17 mouse cellular contexts compared by ENCODE assay signal in the genomic region with DNA sequence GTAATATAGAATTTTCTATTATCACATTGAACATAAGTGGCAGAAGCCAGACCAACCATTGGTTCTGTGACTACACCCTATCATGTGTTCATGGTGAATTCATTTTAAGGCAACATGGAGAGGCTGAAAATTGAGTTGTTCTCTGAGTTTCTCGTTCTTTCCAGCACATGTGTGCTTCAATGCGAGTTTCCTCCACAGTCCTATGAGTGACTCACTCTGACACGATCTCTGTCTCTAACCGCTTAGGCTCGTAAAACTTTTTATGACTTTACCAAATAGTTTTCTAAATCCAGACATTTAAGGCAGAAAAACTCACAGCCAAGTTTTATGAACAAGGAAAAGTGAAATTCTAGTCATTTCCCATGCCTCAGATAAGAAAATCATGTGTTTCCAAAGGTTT.
"Had no signal": no experiment of that assay in that cellular context is flagged by ENCODE, and none has a peak within 500 bp of the region (broad histone marks: within the 10 kb centered on the region; RNA-seq: fewer than 3 reads in every experiment).

No protein-coding gene starts in this region.

- ATAC-seq: liver, postnatal 0 days; lung, postnatal 0 days; midbrain, embryonic 15.5 days had no signal

- DNase-seq: kidney, adult 18-20 months; kidney, adult 9 months; kidney, postnatal 25 days; layer of hippocampus, postnatal 36 days; liver, postnatal 0 days; lung, embryonic 14.5 days; thymus, adult 18-20 months; thymus, postnatal 36 days had no signal

- H3K27ac ChIP-seq: left cerebral cortex, adult 2 months; liver, embryonic 14.5 days; macrophage; midbrain, embryonic 12.5 days; midbrain, embryonic 15.5 days; neural tube, embryonic 13.5 days had no signal

- H3K4me3 ChIP-seq: left cerebral cortex, adult 2 months; limb, embryonic 12.5 days; midbrain, embryonic 12.5 days; midbrain, embryonic 15.5 days; neural tube, embryonic 13.5 days had no signal

- H3K27me3 ChIP-seq: limb, embryonic 12.5 days; midbrain, embryonic 12.5 days; midbrain, embryonic 15.5 days; neural tube, embryonic 13.5 days had no signal

- H3K4me2 ChIP-seq: limb, embryonic 12.5 days; liver, embryonic 11.5 days; lung, embryonic 14.5 days; midbrain, embryonic 12.5 days; midbrain, embryonic 15.5 days; neural tube, embryonic 13.5 days had no signal

- H3K36me3 ChIP-seq: limb, embryonic 12.5 days; midbrain, embryonic 12.5 days; midbrain, embryonic 15.5 days; neural tube, embryonic 13.5 days had no signal

- H3K4me1 ChIP-seq: midbrain, embryonic 12.5 days; midbrain, embryonic 15.5 days; neural tube, embryonic 13.5 days had no signal

- H3K9me3 ChIP-seq: limb, embryonic 12.5 days; midbrain, embryonic 12.5 days; midbrain, embryonic 15.5 days; neural tube, embryonic 13.5 days had no signal

- H3K9ac ChIP-seq: limb, embryonic 12.5 days; liver, embryonic 14.5 days; liver, postnatal 0 days; lung, embryonic 14.5 days; midbrain, embryonic 12.5 days; midbrain, embryonic 15.5 days; neural tube, embryonic 13.5 days had no signal
